Mouse (Mus musculus): Measurements from ENCODE around the gene Chfr.
A peak's percentile ranks its signal among the peaks of the same experiment; 100 is the strongest.
"Not testable (repeated sequence)": the region's sequence is repeated elsewhere in the genome, so short reads cannot be mapped to it uniquely, and the experiment has no call there.

The Chfr gene

GRCm38 (mm10) chr5:110108305-110108628 lies 27.4 kb upstream of the Chfr start:
- no peak for DNase-seq (ENCODE audit: low read depth)

GRCm38 (mm10) chr5:110109991-110110441 lies 25.6 kb upstream of the Chfr start, which contains the start of gene Zfp605:
Gene Zfp605, plus strand, starts transcription at chr5:110110092.
- peak; percentile 91 for DNase-seq (ENCODE audit: low read depth)

- not testable (repeated sequence) for DNase-seq (ENCODE audit: low read depth)
Measured at GRCm38 (mm10) chr5:110122380-110122779, 13.3 kb upstream of the Chfr start.

GRCm38 (mm10) chr5:110136087-110136464 lies 434 bp downstream of the Chfr start:
- no peak for DNase-seq (ENCODE audit: low read depth)

- DNase-seq (ENCODE audit: low read depth) = no peak
Measured at GRCm38 (mm10) chr5:110137816-110138215, 2.2 kb downstream of the Chfr start.

GRCm38 (mm10) chr5:110139325-110139724 lies 3.7 kb downstream of the Chfr start:
- no peak for DNase-seq (ENCODE audit: low read depth)

- no peak for DNase-seq (ENCODE audit: low read depth)
Measured at GRCm38 (mm10) chr5:110140424-110140823, 4.8 kb downstream of the Chfr start.

- DNase-seq (ENCODE audit: low read depth) = no peak
Measured at GRCm38 (mm10) chr5:110142309-110142708, 6.7 kb downstream of the Chfr start.

- DNase-seq (ENCODE audit: low read depth) = peak; percentile 32
Measured at GRCm38 (mm10) chr5:110143007-110143406, 7.4 kb downstream of the Chfr start.

GRCm38 (mm10) chr5:110169374-110169773 lies 33.7 kb downstream of the Chfr start:
- no peak for DNase-seq (ENCODE audit: low read depth)

GRCm38 (mm10) chr5:110176362-110177020 lies 40.8 kb downstream of the Chfr start, which contains the start of gene Golga3:
Gene Golga3, plus strand, starts transcription at chr5:110176701.
- DNase-seq (ENCODE audit: low read depth) = peak; percentile 98

- no peak for DNase-seq (ENCODE audit: low read depth)
Measured at GRCm38 (mm10) chr5:110177021-110177420, 41.4 kb downstream of the Chfr start.

- DNase-seq (ENCODE audit: low read depth) = no peak
Measured at GRCm38 (mm10) chr5:110178628-110179027, 43.0 kb downstream of the Chfr start.

- DNase-seq (ENCODE audit: low read depth) = no peak
Measured at GRCm38 (mm10) chr5:110181716-110182115, 46.1 kb downstream of the Chfr start.

- DNase-seq (ENCODE audit: low read depth) = peak; percentile 42
Measured at GRCm38 (mm10) chr5:110203164-110203895, 67.7 kb downstream of the Chfr start.

GRCm38 (mm10) chr5:110204777-110205176 lies 69.1 kb downstream of the Chfr start:
- peak; percentile 44 for DNase-seq (ENCODE audit: low read depth)

- no peak for DNase-seq (ENCODE audit: low read depth)
Measured at GRCm38 (mm10) chr5:110211312-110211711, 75.7 kb downstream of the Chfr start.

GRCm38 (mm10) chr5:110216780-110217179 lies 81.1 kb downstream of the Chfr start:
- no peak for DNase-seq (ENCODE audit: low read depth)

GRCm38 (mm10) chr5:110220331-110220730 lies 84.7 kb downstream of the Chfr start:
- no peak for DNase-seq (ENCODE audit: low read depth)
